Mouse (Mus musculus) adrenal gland, adult 8-10 months (tissue): Measurements from ENCODE around the gene Taf1. TPM values are rescaled to one million over a fixed set of nuclear protein-coding genes. Genes with fewer than 3 reads are reported as not detected.

Experiments
- total RNA-seq, 4 experiments: library from RNA; stranded (reverse); gene quantifications; 2 replicates each; pipeline ENCODE4 v1.2.4; 2022

Taf1 gene
- total RNA-seq, 4 experiments from 2014 or later = 33.6 to 44.9 (median 42.7) TPM

Other genes with a start within 250 kb of the Taf1 start
- 10 to 100 TPM; 23.5 to 27.3 (median 25.8) TPM for gene Nlgn3, start 233.6 kb upstream of the Taf1 start, total RNA-seq
- under 1 TPM in 1 of 4 experiments, not detected in 3; 0.48 TPM for gene Gjb1, start 156.4 kb upstream of the Taf1 start, total RNA-seq
- 100 to 1,000 TPM in 2 of 4 experiments, 10 to 100 TPM in 2; 87.4 to 124 (median 103) TPM for gene Zmym3, start 111.9 kb upstream of the Taf1 start, total RNA-seq
- 100 to 1,000 TPM; 175 to 204 (median 197) TPM for gene Nono, start 103.4 kb upstream of the Taf1 start, total RNA-seq
- 1 to 10 TPM in 1 of 4 experiments, under 1 TPM in 3; 0.38 to 1.3 (median 0.67) TPM for gene Itgb1bp2, start 83.6 kb upstream of the Taf1 start, total RNA-seq
- 100 to 1,000 TPM; 180 to 279 (median 225) TPM for gene Ogt, start 107.3 kb downstream of the Taf1 start, total RNA-seq
- 1 to 10 TPM in 2 of 4 experiments, under 1 TPM in 2; 0.38 to 1.2 (median 0.89) TPM for gene Cxcr3, start 201.5 kb downstream of the Taf1 start, total RNA-seq